Mouse (Mus musculus): ENCODE measurements at regions not wholly inside any gene's neighbourhood (a gene's known extent, or its start where the extent isn't known, plus 50 kb on each side); places are given as distances from the start of the nearest gene placed in this dataset.

- no peak for ATAC-seq (replicated peaks; ENCODE audit: low FRiP score, poor library complexity, severe bottlenecking)
These were observed 186.1 kb downstream of the Cdc5l start for GRCm38 (mm10) chr17:45247142-45248137.

DNA sequence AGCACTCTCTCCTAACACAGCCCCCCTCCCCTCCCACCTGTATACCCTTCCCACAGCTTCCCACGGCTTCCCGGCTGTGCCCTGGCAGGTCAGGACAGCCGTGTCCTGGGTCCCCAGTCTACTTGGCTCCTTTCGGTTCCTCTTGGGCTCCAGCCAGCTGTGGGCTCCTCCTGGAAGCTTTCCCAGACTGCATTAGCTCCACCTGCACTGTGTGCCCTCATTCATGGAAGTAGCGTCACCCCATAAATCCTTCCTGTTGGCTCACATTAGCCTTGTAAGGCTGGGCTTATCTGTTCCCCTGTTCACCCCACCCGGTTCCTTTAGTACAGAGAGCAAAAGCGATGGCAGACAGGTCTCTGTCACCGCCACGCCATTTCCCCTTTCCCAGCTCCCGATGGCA lies 188.7 kb downstream of the Cdc5l start:
- ATAC-seq (replicated peaks; ENCODE audit: low FRiP score, poor library complexity, severe bottlenecking) = no peak

DNA sequence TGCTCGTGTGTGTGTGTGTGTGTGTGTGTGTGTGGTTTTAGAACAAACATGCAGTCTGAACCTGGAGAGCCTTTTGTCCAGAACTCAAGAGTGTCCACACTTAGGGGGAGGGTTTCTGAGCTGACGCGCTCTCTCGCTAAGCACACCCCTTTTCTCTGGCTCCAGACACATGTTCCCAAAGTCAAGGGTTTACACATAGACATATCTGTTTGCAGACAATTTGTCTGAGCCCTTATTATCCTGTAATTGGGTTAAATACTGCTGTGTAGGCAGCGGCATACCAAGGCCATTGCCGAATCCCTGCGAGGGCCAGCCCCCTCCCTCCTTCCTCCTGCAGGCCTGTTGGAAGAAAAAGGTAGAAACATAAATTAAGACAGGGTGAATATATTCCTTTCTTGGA lies 190.4 kb downstream of the Cdc5l start:
- ATAC-seq (replicated peaks; ENCODE audit: low FRiP score, poor library complexity, severe bottlenecking) = no peak

DNA sequence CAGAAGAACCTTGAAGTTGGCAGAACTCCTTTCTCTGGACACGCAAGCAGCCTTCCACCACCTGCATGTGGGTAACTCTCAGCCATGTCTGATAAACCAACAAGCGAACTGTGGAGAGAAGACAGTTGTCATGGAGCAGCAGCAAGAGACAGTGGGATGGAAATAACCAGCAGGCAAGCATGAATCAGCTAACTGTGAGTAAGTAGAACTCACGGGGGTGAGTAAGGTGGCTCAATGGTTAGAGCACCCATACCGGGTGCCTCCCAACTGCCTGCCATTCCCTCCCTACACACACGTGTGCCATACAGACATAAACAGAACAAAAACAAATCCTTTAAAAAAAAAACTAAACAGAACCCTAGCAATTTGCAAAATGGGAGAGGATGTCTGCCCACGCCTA lies 191.5 kb downstream of the Cdc5l start:
- ATAC-seq (replicated peaks; ENCODE audit: low FRiP score, poor library complexity, severe bottlenecking) = no peak

GRCm38 (mm10) chr17:45240963-45241543 lies 192.5 kb downstream of the Cdc5l start:
- ATAC-seq (replicated peaks; ENCODE audit: low FRiP score, poor library complexity, severe bottlenecking) = no peak

DNA sequence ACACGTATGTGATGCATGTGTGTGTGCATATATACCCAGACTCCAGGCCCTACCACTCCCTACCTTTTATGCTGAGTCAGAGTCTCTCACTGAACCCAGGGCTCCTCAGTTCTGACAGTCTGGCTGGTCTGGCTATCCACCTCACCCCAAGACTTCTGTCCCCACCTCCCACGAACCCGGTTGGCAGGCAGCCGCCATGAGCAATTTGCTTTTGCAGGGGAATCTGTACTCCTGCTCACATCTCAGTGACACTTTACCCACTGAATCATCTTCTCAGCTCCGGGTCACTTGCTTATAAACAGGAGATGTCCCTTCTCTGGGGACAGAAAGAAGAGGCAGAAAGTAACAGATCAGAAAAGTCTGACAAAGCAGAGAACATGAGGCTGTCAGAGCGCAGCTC lies 193.0 kb downstream of the Cdc5l start:
- ATAC-seq (replicated peaks; ENCODE audit: low FRiP score, poor library complexity, severe bottlenecking) = no peak

DNA sequence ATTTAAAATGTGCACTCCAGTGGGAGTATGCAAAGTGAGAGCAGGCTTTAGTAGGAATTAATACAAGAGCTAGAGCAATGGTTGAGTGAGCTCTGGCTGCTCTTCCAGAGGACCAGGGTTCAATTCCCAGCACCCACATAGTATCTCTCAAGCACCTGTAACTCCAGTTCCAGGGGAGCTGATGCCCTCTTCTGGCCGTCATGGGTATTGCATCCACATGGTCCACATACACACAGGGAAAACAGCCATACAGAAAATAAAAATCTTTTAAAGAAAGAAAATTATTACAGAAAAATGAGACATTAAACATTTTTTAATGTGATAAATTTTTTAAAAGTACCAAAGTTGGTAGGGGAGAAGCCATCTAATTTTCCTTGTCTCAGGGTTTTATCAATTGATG lies 196.3 kb downstream of the Cdc5l start:
- no peak for ATAC-seq (replicated peaks; ENCODE audit: low FRiP score, poor library complexity, severe bottlenecking)

DNA sequence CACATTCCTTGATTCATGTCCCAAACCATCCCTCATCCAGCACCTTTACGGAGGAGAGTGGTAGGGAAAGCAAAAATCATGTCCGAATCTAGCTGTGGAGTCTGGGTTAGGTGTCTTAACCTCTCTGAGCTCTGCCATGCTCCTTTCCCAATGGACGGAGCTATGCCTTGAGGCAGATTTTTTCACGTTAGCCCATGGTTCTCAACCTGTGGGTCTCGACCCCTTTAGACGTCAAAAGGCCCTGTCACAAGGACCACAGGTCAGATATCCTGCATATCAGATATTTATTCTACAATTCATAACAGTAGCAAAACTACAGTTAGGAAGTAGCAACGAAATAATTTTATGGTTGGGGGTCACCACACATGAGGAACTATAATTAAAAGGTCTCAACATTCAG lies 198.1 kb downstream of the Cdc5l start:
- ATAC-seq (replicated peaks; ENCODE audit: low FRiP score, poor library complexity, severe bottlenecking) = no peak

- no peak for ATAC-seq (replicated peaks; ENCODE audit: low FRiP score, poor library complexity, severe bottlenecking)
These were observed 200.7 kb downstream of the Cdc5l start for GRCm38 (mm10) chr17:45232874-45233273.

DNA sequence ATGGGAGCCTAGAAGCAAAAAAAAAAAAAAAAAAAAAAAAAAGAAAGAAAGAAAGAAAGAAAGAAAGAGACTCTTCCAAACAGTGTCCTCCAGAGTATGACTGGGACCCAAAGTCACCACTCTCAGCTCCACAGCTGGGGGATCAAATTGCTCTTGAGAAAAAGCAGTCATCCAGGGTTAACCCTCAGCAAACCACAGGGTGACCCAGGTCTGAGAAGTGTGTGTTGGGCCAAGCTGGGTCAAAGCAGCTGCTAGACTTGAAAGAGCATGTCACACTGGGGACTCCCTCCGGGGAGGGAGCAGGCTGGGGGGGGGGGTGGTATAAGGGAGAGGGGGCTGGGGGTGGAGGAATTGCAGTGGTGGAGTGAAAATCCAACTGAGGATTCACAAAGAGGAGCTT lies 206.3 kb downstream of the Cdc5l start:
- no peak for ATAC-seq (replicated peaks; ENCODE audit: low FRiP score, poor library complexity, severe bottlenecking)

- no peak for ATAC-seq (replicated peaks; ENCODE audit: low FRiP score, poor library complexity, severe bottlenecking)
These were observed 207.1 kb downstream of the Cdc5l start for GRCm38 (mm10) chr17:45226486-45226885.

- no peak for ATAC-seq (replicated peaks; ENCODE audit: low FRiP score, poor library complexity, severe bottlenecking)
These were observed 211.9 kb downstream of the Cdc5l start for GRCm38 (mm10) chr17:45221625-45222024.

- no peak for ATAC-seq (replicated peaks; ENCODE audit: low FRiP score, poor library complexity, severe bottlenecking)
These were observed 216.4 kb downstream of the Cdc5l start for GRCm38 (mm10) chr17:45217126-45217525.

DNA sequence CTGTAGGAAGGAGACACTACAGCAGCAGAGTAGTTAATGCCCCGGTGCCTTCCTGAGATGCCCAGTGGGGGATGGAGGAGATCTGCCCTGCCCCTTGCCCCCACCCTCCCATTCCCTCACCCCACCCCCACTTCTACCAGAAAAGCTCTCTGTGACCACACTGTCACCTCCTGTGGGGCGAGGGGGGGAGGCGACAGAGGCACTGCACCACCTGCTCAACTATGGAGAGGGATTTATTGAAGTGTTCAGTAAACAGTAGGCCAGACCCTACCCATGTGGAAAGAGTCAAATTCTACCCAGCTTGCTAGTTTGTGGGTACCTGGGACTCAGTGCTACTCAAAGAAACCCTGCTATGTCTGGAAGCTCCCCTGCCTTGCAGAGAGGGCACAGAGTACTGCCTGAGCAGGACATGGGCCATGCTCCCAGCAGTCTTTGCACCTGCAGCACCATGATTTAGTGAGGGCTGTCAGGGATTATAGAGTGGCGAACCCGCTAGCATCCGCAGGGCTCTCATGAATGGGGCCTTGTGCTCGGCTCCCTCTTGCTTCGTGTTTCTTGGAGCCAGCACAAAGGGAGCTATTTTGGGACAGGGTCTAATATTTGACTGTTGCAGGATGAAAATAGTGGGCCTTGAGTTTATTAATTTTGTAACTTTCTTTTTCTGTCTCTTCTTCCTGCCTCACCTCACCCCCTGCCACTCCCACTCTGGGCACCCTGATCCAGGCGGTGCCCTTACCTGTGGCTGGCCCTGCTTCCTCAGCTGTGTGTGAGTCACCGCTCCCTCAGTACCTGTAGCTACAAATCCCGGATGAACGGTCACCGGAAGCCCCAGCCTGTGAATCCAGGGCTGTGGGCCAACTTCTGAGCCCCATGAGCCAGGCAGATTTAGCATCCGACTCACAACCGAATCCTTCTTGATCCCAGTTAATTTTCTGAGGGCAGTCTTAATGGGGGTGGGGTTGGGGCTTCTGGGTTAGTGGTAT lies 218.2 kb downstream of the Cdc5l start:
- ATAC-seq (replicated peaks; ENCODE audit: low FRiP score, poor library complexity, severe bottlenecking) = no peak

DNA sequence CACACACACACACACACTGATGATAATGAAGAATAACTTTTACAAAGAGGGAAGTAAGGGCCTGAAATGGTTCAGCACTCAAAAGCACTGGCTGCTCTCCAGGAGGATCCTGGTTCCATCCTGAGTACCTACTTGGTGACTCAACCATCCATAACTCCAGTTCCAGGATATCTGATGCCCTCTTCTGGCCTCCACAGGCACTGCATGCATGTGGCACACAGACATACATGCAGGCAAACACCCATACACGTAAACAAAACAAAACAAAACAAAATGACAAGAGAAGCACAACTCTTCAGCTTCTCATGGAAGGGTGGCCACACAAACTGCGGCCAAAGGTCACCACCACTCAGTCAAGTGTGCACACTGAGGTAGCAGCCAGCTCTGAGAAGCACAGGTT lies 222.6 kb downstream of the Cdc5l start:
- no peak for ATAC-seq (replicated peaks; ENCODE audit: low FRiP score, poor library complexity, severe bottlenecking)

DNA sequence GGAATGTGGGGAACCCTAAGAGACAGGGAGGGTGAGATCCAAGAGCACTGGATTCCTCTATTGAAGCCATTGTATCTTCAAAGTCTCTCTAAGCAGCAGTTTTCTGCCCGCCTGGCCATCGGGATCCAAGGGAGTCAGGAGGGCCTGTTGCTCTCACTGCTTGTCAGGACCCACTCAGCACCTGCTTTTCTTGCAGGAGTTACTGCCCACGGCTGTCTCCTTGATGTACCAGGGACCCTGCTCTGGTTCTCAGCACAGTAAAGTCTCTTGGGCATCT lies 224.2 kb downstream of the Cdc5l start:
- ATAC-seq (replicated peaks; ENCODE audit: low FRiP score, poor library complexity, severe bottlenecking) = no peak

DNA sequence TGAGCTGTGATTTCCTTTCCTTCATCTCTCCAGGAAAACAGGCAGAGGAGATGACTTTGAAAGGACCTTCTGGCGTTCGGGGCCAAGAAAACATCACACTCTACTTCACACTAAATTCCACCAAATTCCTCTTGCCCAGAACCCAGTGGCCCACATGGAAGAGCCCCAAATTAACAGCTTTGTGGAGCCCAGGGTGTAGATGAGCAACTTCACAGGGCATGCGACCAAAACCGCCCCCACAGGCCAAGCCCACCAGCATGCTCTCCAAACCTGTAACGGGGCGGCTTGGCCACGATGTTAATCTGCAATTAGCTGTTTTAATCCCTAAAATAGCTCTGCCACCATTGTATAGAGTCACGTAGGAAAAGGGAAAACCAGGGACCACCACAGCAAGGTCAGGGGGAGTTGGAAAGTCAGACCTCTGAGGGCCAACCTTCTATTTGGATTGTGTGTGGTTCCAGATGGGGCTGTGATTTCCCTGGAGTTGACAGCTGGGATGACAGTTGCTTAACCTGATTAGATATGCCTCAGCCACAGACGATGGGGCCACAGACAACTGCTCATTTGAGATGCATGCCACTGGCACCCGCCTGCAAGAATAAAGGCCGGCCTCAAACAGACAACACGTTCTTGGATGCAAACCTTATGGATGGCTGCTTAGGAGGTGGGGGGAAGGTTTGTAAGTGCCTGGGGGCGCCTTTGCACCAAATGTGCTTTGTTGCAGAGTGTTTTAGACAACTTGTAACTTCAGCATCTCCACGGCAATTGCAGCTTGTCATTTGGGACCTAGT lies 224.7 kb downstream of the Cdc5l start:
- no peak for ATAC-seq (replicated peaks; ENCODE audit: low FRiP score, poor library complexity, severe bottlenecking)

- ATAC-seq (replicated peaks; ENCODE audit: low FRiP score, poor library complexity, severe bottlenecking) = no peak
These were observed 237.8 kb downstream of the Cdc5l start for GRCm38 (mm10) chr17:45195779-45196178.

- no peak for ATAC-seq (replicated peaks; ENCODE audit: low FRiP score, poor library complexity, severe bottlenecking)
These were observed 238.7 kb downstream of the Cdc5l start for GRCm38 (mm10) chr17:45194786-45195281.
